Mouse (Mus musculus) T-helper 2 cell (primary cell): ENCODE results near the gene Adam12.

Experiments used
- in situ Hi-C: fragments of 300-600 bp; cut with MboI, MseI; formaldehyde crosslinking; loops from one replicate; pipeline ENCODE4 v1.15.1; 2025; ENCODE audit warnings: high pct_unique_total_duplicates

Adam12 gene

GRCm38 (mm10) chr7:133876646-133877342, 355.2 kb downstream of the Adam12 start:
- in situ Hi-C loops, result no loop called here

GRCm38 (mm10) chr7:133876139-133876538, 355.8 kb downstream of the Adam12 start:
- in situ Hi-C loops, result no loop called here

GRCm38 (mm10) chr7:133872701-133873100, 359.2 kb downstream of the Adam12 start:
- in situ Hi-C loops, result no loop called here

- in situ Hi-C loops, result no loop called here
These were observed 361.7 kb downstream of the Adam12 start for GRCm38 (mm10) chr7:133870265-133870664.

- in situ Hi-C loops, result no loop called here
These were observed 368.3 kb downstream of the Adam12 start for GRCm38 (mm10) chr7:133863684-133864083.

GRCm38 (mm10) chr7:133863151-133863550, 368.8 kb downstream of the Adam12 start:
- in situ Hi-C loops, result no loop called here

- in situ Hi-C loops, result no loop called here
These were observed 369.2 kb downstream of the Adam12 start for GRCm38 (mm10) chr7:133862723-133863122.

GRCm38 (mm10) chr7:133862233-133862632, 369.7 kb downstream of the Adam12 start:
- in situ Hi-C loops, result no loop called here

GRCm38 (mm10) chr7:133859548-133859947, 372.4 kb downstream of the Adam12 start:
- in situ Hi-C loops, result no loop called here

GRCm38 (mm10) chr7:133858506-133858905, 373.4 kb downstream of the Adam12 start:
- in situ Hi-C loops, result no loop called here

- in situ Hi-C loops, result no loop called here
These were observed 375.7 kb downstream of the Adam12 start for GRCm38 (mm10) chr7:133856278-133856677.

- in situ Hi-C loops, result no loop called here
These were observed 381.2 kb downstream of the Adam12 start for GRCm38 (mm10) chr7:133850735-133851134.

GRCm38 (mm10) chr7:133848180-133848579, 383.8 kb downstream of the Adam12 start:
- in situ Hi-C loops, result no loop called here

GRCm38 (mm10) chr7:133847175-133847574, 384.8 kb downstream of the Adam12 start:
- in situ Hi-C loops, result no loop called here

- in situ Hi-C loops, result no loop called here
These were observed 389.9 kb downstream of the Adam12 start for GRCm38 (mm10) chr7:133842079-133842478.

GRCm38 (mm10) chr7:133839546-133839945, 392.4 kb downstream of the Adam12 start:
- in situ Hi-C loops, result no loop called here
